Mouse (Mus musculus) C2C12 (cell line): ENCODE results near the gene Efna2.

Experiments used
- CEBPB ChIP-seq: IDR thresholded peaks from one replicate; pipeline ENCODE4 v1.6.1; 2011; ENCODE audit warnings: low read depth, mild to moderate bottlenecking, control low read depth, moderate library complexity
- CTCF ChIP-seq: IDR thresholded peaks from one replicate; pipeline ENCODE4 v1.5.1; 2011; ENCODE audit not compliant: control insufficient read depth, insufficient read depth, insufficient read length
- FOSL1 ChIP-seq: IDR thresholded peaks from one replicate; pipeline ENCODE4 v1.8.0; 2011; ENCODE audit warnings: mild to moderate bottlenecking, low read length; ENCODE audit not compliant: poor library complexity, insufficient read depth, severe bottlenecking
- MAX ChIP-seq: IDR thresholded peaks from one replicate; pipeline ENCODE4 v1.6.1; 2011; ENCODE audit warnings: mild to moderate bottlenecking, control low read depth
- MYOD1 ChIP-seq: IDR thresholded peaks from one replicate; pipeline ENCODE4 v1.6.1; 2011; ENCODE audit warnings: low read depth; ENCODE audit not compliant: control insufficient read depth, insufficient read length
- MYOG ChIP-seq: IDR thresholded peaks from one replicate; pipeline ENCODE4 v1.6.1; 2011; ENCODE audit not compliant: control insufficient read depth, insufficient read length; ENCODE audit errors: extremely low read depth
- USF1 ChIP-seq: IDR thresholded peaks from one replicate; pipeline ENCODE4 v1.6.1; 2011; ENCODE audit warnings: low read depth, mild to moderate bottlenecking, control low read depth, moderate library complexity

DNA sequence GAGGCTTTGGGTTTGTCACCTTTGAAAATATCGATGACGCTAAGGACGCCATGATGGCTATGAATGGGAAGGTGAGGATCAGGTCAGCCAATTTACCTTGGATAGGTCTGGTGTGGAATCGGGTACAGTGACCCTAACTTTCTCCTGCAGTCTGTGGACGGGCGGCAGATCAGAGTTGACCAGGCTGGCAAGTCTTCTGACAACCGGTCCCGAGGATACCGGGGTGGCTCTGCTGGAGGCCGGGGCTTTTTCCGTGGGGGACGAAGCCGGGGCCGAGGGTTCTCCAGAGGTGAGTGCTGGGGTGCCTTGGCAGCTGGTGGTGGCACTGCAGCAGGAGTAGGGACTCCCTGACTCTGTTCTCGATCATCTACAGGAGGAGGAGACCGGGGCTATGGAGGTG is 9.2 kb upstream of the Efna2 start:
- TF ChIP-seq CTCF (no peak), CEBPB (no peak), MAX (no peak), MYOD1 (no peak), USF1 (no peak), MYOG (no peak), FOSL1 (no peak)
